Mouse (Mus musculus) liver, embryonic 14.5 days (tissue): ENCODE data around the gene Timm44. TPM values are rescaled to one million over a fixed set of nuclear protein-coding genes. Genes with fewer than 3 reads are reported as not detected.

Experiments
- ATAC-seq: fragments of 200-750 bp; cut with Nextera tagmentation; 2 replicates; pipeline ENCODE4 v1.8.0; 2017; ENCODE audit warnings: moderate number of reproducible peaks, mild to moderate bottlenecking, moderate library complexity; ENCODE audit not compliant: insufficient read depth
- DNase-seq, 3 experiments: peaks; one replicate each; pipeline ENCODE4 v3.0.0-alpha.2; 2012 to 2013; ENCODE audit warnings: low read depth in 3 of 3, low spot score in 3 of 3
- H3K27ac ChIP-seq: fragments of 300-500 bp; sonication (generic); 2 replicates; pipeline ENCODE4 v1.5.1; 2014; ENCODE audit warnings: moderate library complexity, mild to moderate bottlenecking, control low read depth, inconsistent platforms
- H3K27me3 ChIP-seq: fragments of 300-500 bp; sonication (generic); 2 replicates; pipeline ENCODE4 v1.6.1; 2014; ENCODE audit warnings: mild to moderate bottlenecking, low read length, moderate library complexity; ENCODE audit not compliant: control insufficient read depth, insufficient read depth
- H3K36me3 ChIP-seq: fragments of 300-500 bp; sonication (generic); replicated peaks from 2 replicates; pipeline ENCODE4 v1.6.1; 2014; ENCODE audit warnings: low read depth; ENCODE audit not compliant: control insufficient read depth, insufficient read depth
- H3K4me1 ChIP-seq, 2 experiments: fragments of 200-500 bp in 1 of 2; fragments of 300-500 bp in 1 of 2; sonication (generic) in 1 of 2; replicated peaks; 2 replicates each; pipeline ENCODE4 v1.6.1; 2012 to 2014; ENCODE audit warnings: antibody characterized with exemption in 1 of 2, inconsistent platforms in 1 of 2, low read length in 1 of 2; ENCODE audit not compliant: control insufficient read depth in 2 of 2, insufficient read depth in 2 of 2
- H3K4me2 ChIP-seq: fragments of 300-500 bp; sonication (generic); 2 replicates; pipeline ENCODE4 v1.6.1; 2014; ENCODE audit warnings: low read depth, mild to moderate bottlenecking, control low read depth, moderate library complexity
- H3K4me3 ChIP-seq, 2 experiments: fragments of 200-500 bp in 1 of 2; fragments of 300-500 bp in 1 of 2; sonication (generic) in 1 of 2; 2 replicates each; pipeline ENCODE4 v1.5.1; 2012 to 2014; ENCODE audit warnings: low read depth in 2 of 2, low read length in 2 of 2, mild to moderate bottlenecking in 2 of 2, control low read depth in 1 of 2, inconsistent platforms in 1 of 2, moderate library complexity in 1 of 2; ENCODE audit not compliant: insufficient read depth in 1 of 2
- H3K9ac ChIP-seq: fragments of 300-500 bp; sonication (generic); replicated peaks from 2 replicates; pipeline ENCODE4 v1.6.1; 2014; ENCODE audit warnings: mild to moderate bottlenecking, control low read depth, moderate library complexity
- H3K9me3 ChIP-seq: fragments of 300-500 bp; sonication (generic); 2 replicates; pipeline ENCODE4 v1.6.1; 2016; ENCODE audit warnings: low read length, mixed read lengths; ENCODE audit not compliant: control insufficient read depth
- CTCF ChIP-seq: IDR thresholded peaks from 2 replicates; pipeline ENCODE4 v1.5.1; 2016; ENCODE audit warnings: antibody characterized with exemption, low read depth, control low read depth
- EP300 ChIP-seq: IDR thresholded peaks from 2 replicates; pipeline ENCODE4 v1.6.1; 2016; ENCODE audit warnings: antibody characterized with exemption, low read depth
- WGBS: fragments of 180-500 bp; shearing (Covaris S2); extraction: QIAGEN DNeasy Blood & Tissue Kit; methylation state at CpG from one replicate; pipeline ENCODE4 v1.1.7; 2014; ENCODE audit not compliant: insufficient replicate concordance; 5-methylcytosine and 5-hydroxymethylcytosine counted together
- polyA plus RNA-seq, 2 experiments: library from polyadenylated mRNA; depleted of rRNA in 1 of 2; stranded (reverse) in 1 of 2; unstranded in 1 of 2; fragments of >200 nt; fragmentation: Nextera tagmentation in 1 of 2; extraction: Ambion mirVana in 1 of 2; gene quantifications; 2 replicates each; pipeline versions ENCODE4 v1.2.1 to v1.2.3; 2012 to 2014

The Timm44 gene
- polyA plus RNA-seq, 2 experiments: 38.5 to 41.3 TPM

DNA sequence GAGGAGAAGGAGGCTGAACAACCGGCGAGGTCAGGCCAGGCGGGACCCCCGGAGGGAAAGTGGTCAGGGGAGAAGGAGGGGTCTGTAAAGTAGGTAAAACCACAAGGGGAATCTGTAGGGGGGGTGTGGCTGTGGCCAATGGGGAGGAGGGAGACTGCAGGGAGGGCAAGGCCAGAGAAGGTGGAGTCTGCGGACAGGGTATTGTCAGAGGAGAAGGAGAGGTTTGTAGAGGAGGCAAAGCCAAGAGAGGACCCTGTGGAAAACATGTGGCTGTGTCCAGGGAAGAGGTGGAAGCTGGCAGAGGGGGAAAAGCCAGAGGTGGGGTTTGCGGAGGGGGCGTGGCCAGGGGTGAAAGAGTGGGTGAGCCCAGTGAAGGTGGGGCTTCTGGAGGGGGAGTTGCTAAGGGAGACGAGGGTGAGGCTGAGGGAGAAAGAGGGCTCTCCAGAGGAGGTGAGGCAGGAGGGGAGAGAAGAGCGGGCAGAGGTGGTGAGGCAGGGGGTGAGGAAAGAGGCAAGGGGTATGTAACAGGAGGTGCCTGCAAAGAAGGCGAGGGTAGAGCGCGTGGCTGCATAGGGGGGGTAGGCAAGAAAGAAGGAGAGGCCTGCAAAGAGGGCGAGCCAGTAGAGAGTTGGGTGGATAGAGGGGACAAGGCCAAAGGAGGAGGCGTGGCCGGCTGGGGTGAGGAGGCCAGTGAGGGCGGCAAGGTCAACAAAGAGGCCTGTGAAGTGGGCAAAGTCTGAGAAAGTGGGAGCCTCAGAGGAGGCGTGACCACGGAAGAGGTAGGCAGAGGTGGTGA, 62.3 kb downstream of the Timm44 start:
- TF ChIP-seq EP300 (no peak), CTCF (no peak)
- Histone ChIP-seq H3K4me3 (peak overlapping the region; percentile 42), H3K9ac (no peak overlapping the region; the same call in 1 of the 2 replicates), H3K4me1 (peaks cover 0 to 10% of the 10 kb centered on the region in 2 experiments; a peak in 2 of 4 replicates), H3K27ac (no peak overlapping the region), H3K9me3 (no peaks in the 10 kb centered on the region), H3K36me3 (no peaks in the 10 kb centered on the region), H3K4me2 (peak overlapping the region; percentile 65), H3K27me3 (peaks cover 49% of the 10 kb centered on the region)
- WGBS: under 1% methylated on average over 18 of the region's 18 CpGs
- ATAC-seq: peak; percentile 67
- DNase-seq: no peak

DNA sequence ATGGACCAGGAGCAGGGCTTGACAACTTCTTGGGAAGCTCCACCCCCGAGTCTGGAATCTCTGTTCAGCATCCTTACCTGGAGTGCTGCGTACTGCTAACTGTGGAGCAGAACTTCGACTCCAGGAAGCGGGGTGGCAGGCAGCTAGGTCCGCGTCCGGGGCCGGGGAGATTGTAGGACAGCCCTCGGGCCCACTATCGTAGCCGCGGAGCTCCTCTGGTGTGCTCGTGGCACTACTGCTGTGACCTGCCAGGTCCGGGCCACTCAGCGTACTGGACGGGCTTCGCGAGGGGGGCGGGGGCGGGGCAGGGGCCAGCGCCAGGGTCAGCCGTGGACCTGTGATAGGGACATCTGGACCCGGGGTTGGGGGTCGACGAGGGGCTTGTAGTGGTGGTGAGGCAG, 62.9 kb downstream of the Timm44 start:
- peak overlapping the region; percentile 15 to 42; a peak in 3 of 4 replicates for H3K4me3 ChIP-seq
- ATAC-seq (peak; percentile 21; the same call in 1 of the 2 replicates), DNase-seq (no peak)
- no peak for TF ChIP-seq EP300
- no peak for TF ChIP-seq CTCF
- H3K27ac ChIP-seq: no peak overlapping the region
- H3K9me3 ChIP-seq: no peaks in the 10 kb centered on the region
- H3K36me3 ChIP-seq: no peaks in the 10 kb centered on the region
- H3K4me2 ChIP-seq: peak overlapping the region; percentile 65
- H3K27me3 ChIP-seq: peaks cover 44% of the 10 kb centered on the region
- H3K4me1 ChIP-seq: peaks cover 0 to 10% of the 10 kb centered on the region in 2 experiments; a peak in 2 of 4 replicates
- no peak overlapping the region for H3K9ac ChIP-seq
- 1% methylated on average over 25 of the region's 25 CpGs for WGBS

DNA sequence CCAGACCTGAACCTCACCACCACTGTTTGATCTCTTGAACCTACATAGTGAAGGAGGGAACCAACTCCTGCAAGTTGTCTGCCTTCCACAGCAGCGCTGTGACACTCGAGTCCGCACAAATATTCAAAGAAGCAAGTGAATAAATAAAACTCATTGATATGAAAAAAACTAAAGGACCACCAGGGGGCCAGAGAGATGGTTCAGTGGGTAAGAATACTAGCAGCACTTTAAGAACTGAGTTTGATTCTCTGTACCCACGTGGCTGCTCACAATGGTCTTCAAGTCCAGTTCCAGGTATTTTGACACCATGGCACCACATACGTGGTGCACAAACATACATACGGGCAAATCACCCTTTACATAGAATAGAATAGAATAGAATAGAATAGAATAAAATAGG, 64.6 kb downstream of the Timm44 start:
- Histone ChIP-seq H3K36me3 (no peaks in the 10 kb centered on the region), H3K4me1 (peaks cover 0 to 10% of the 10 kb centered on the region in 2 experiments; a peak in 3 of 4 replicates), H3K27me3 (peaks cover 37% of the 10 kb centered on the region), H3K4me2 (no peak overlapping the region), H3K4me3 (no peak overlapping the region), H3K27ac (no peak overlapping the region), H3K9me3 (no peaks in the 10 kb centered on the region), H3K9ac (no peak overlapping the region)
- DNase-seq (no peak), ATAC-seq (no peak)
- TF ChIP-seq EP300: no peak
- TF ChIP-seq CTCF: no peak
- WGBS: 58% methylated on average over 6 of the region's 6 CpGs

Other genes starting within 250 kb of the Timm44 start
- gene Cd209f, start 170.1 kb downstream of the Timm44 start, polyA plus RNA-seq (2012; rRNA removed): 0.27 and 0.48 TPM in 2 replicates
- gene Cd209f, start 170.1 kb downstream of the Timm44 start, polyA plus RNA-seq (2014; fragmentation: Nextera tagmentation; extraction: Ambion mirVana): 0.76 and 0.97 TPM in 2 replicates
- 0.03 TPM in 1 of 2 replicates, not detected in the other for gene Cd209g, start 141.8 kb downstream of the Timm44 start, polyA plus RNA-seq (2012; rRNA removed)
- gene Cd209g, start 141.8 kb downstream of the Timm44 start, polyA plus RNA-seq (2014; fragmentation: Nextera tagmentation; extraction: Ambion mirVana): 0.14 TPM in 1 of 2 replicates, not detected in the other
- 3.3 TPM in 2 replicates for gene Evi5l, start 109.3 kb downstream of the Timm44 start, polyA plus RNA-seq (2012; rRNA removed)
- gene Evi5l, start 109.3 kb downstream of the Timm44 start, polyA plus RNA-seq (2014; fragmentation: Nextera tagmentation; extraction: Ambion mirVana): 3.4 and 4.9 TPM in 2 replicates
- gene Prr36, start 58.5 kb downstream of the Timm44 start, polyA plus RNA-seq (2012; rRNA removed): 0.22 and 0.39 TPM in 2 replicates
- gene Prr36, start 58.5 kb downstream of the Timm44 start, polyA plus RNA-seq (2014; fragmentation: Nextera tagmentation; extraction: Ambion mirVana): 0.17 and 0.33 TPM in 2 replicates
- gene Lrrc8e, start 49.1 kb downstream of the Timm44 start, polyA plus RNA-seq (2012; rRNA removed): 0.03 and 0.04 TPM in 2 replicates
- 0.13 and 0.18 TPM in 2 replicates for gene Lrrc8e, start 49.1 kb downstream of the Timm44 start, polyA plus RNA-seq (2014; fragmentation: Nextera tagmentation; extraction: Ambion mirVana)
- gene Map2k7, start 37.2 kb downstream of the Timm44 start, polyA plus RNA-seq (2012; rRNA removed): 11.7 and 13.2 TPM in 2 replicates
- 6.6 and 7.8 TPM in 2 replicates for gene Map2k7, start 37.2 kb downstream of the Timm44 start, polyA plus RNA-seq (2014; fragmentation: Nextera tagmentation; extraction: Ambion mirVana)
- 0.47 and 0.66 TPM in 2 replicates for gene Gm49320, start 37.0 kb downstream of the Timm44 start, polyA plus RNA-seq (2012; rRNA removed)
- 0.05 and 0.14 TPM in 2 replicates for gene Gm49320, start 37.0 kb downstream of the Timm44 start, polyA plus RNA-seq (2014; fragmentation: Nextera tagmentation; extraction: Ambion mirVana)
- gene Tgfbr3l, start 27.7 kb downstream of the Timm44 start, polyA plus RNA-seq (2012; rRNA removed): 5.2 and 6.4 TPM in 2 replicates
- 0.30 and 0.34 TPM in 2 replicates for gene Tgfbr3l, start 27.7 kb downstream of the Timm44 start, polyA plus RNA-seq (2014; fragmentation: Nextera tagmentation; extraction: Ambion mirVana)
- gene Snapc2, start 22.8 kb downstream of the Timm44 start, polyA plus RNA-seq (2012; rRNA removed): 11.5 and 13.0 TPM in 2 replicates
- 14.1 and 15.5 TPM in 2 replicates for gene Snapc2, start 22.8 kb downstream of the Timm44 start, polyA plus RNA-seq (2014; fragmentation: Nextera tagmentation; extraction: Ambion mirVana)
- gene Ctxn1, start 16.6 kb downstream of the Timm44 start, polyA plus RNA-seq (2012; rRNA removed): 3.0 and 4.6 TPM in 2 replicates
- gene Ctxn1, start 16.6 kb downstream of the Timm44 start, polyA plus RNA-seq (2014; fragmentation: Nextera tagmentation; extraction: Ambion mirVana): 1.1 and 1.2 TPM in 2 replicates
- 4.2 TPM in 2 replicates for gene Ccl25, start 49.3 kb upstream of the Timm44 start, polyA plus RNA-seq (2012; rRNA removed)
- 4.0 and 5.2 TPM in 2 replicates for gene Ccl25, start 49.3 kb upstream of the Timm44 start, polyA plus RNA-seq (2014; fragmentation: Nextera tagmentation; extraction: Ambion mirVana)
- gene Elavl1, start 49.5 kb upstream of the Timm44 start, polyA plus RNA-seq (2012; rRNA removed): 23.9 and 32.5 TPM in 2 replicates
- gene Elavl1, start 49.5 kb upstream of the Timm44 start, polyA plus RNA-seq (2014; fragmentation: Nextera tagmentation; extraction: Ambion mirVana): 94.5 and 118 TPM in 2 replicates
- 1.0 and 1.4 TPM in 2 replicates for gene Cers4, start 217.1 kb upstream of the Timm44 start, polyA plus RNA-seq (2012; rRNA removed)
- 1.2 and 1.7 TPM in 2 replicates for gene Cers4, start 217.1 kb upstream of the Timm44 start, polyA plus RNA-seq (2014; fragmentation: Nextera tagmentation; extraction: Ambion mirVana)